Mouse (Mus musculus): ENCODE measurements at regions not wholly inside any gene's neighbourhood (a gene's known extent, or its start where the extent isn't known, plus 50 kb on each side); places are given as distances from the start of the nearest gene placed in this dataset.

DNA sequence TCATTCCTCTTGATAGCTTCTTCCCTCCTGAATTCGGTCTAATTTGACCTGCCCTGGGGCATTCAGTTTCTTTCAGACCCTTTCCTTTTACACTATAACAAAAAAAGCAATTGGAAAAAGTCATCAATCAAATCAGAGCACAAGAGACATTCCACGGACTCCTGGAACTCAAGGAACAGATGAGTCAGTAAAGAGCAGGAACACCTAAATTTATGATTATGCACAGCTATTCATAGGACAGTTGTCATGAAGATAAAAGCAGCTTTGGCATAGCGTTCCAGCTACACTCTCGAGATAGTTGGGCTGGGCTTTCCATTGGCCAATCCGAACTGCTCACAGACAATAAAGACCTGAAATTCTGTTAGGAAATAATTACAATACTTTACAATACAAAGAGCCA, 2348.4 kb upstream of the Gm7489 start:
- DNase-seq (ENCODE audit: extremely low read depth, insufficient read length, low spot score) = no peak

DNA sequence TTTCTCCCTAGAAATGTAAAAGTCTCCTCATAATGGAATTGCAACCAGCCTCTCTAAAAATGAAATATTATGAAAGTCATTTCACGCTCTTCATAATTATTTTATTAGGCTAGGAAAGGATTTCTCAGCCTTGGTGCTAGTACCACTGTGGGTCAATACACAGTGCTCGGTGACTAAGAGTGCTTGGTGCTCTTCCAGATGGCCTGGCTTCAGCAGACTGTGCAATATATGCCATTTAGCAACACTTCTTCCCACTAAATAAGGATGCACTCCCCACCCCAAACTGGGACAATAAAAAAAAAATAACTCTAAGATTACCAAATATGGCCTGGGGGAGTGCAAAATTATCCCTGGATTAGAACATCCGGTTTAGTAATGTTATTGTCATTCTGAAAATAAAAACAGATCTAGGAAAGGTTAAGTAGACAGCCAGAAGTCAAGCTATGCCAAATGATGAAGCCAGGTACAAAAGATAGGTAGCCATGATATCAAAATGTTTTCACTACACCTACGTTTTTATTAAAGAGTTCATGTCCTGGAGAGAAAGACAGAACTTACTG, 2333.4 kb upstream of the Gm7489 start:
- no peak for DNase-seq (ENCODE audit: extremely low read depth, insufficient read length, low spot score)

DNA sequence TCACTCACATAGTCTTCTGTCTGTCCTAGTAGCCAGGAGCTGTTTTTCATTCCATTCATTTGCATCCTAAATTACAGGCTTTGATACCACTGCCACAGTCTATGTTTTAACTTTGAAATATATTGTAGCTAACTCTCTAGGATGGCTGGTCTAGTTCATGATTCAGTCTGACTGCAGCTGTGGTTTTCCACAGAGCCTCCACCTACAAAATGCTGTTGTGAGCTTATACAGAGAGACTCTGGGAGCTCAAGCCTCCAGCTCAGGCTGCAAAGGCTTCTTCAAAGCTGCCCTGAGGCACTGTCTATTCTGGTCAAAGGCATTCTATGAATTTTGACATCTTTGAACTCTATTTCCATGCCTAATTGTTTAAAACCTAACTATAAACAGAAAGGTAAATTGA, 2326.5 kb upstream of the Gm7489 start:
- DNase-seq (ENCODE audit: extremely low read depth, insufficient read length, low spot score) = no peak

GRCm38 (mm10) chr15:51565543-51565942, 2319.2 kb upstream of the Gm7489 start:
- no peak for DNase-seq (ENCODE audit: extremely low read depth, insufficient read length, low spot score)

- no peak for DNase-seq (ENCODE audit: extremely low read depth, insufficient read length, low spot score)
Observed at GRCm38 (mm10) chr15:51570631-51571030, 2314.1 kb upstream of the Gm7489 start.

DNA sequence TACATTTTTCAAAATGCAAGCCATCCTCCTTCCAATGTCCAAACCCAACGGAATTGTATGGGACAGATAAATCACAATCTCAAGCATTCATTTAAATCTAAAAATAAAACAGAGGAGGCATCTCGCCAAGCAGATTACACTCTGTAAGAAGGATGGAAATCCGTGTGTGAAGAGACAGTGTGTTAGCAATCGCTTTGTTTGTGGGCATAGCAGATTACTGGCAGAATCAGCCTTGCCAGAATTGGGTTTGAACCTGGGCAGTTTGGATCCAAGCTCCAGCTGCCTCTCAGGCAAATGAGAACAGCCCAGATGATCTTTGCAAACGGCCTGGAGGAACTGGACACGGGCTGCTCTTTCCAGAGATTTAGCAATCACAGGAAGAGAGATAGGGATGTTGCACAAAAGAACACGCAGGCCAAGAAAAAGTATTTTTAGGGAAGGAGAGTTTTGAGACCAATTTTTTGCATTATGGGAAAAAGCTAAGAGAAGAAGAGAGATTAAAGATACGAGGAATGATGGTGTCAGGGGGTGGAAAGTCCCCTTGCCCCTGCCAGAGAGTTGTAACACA, 2310.1 kb upstream of the Gm7489 start:
- DNase-seq (ENCODE audit: extremely low read depth, insufficient read length, low spot score) = no peak

DNA sequence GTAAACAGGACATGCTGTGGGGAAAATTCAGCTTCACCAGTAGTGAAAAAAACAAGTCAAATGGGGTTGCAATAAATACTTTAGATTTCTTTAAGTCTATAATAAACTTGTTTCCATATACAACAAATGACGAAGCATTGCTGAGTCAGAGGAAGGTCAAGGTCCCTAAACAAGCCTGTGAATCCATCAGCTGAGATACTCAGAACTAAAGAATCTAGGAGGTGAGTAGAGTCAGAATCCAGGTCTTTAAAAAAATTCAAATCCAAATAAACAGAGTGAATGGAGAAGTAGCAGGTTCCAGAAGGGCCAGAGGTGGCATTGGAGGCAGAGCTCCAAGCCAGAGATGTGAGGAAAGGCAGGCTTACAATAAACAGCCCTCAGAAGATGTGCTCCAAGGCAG, 2301.1 kb upstream of the Gm7489 start:
- no peak for DNase-seq (ENCODE audit: extremely low read depth, insufficient read length, low spot score)

DNA sequence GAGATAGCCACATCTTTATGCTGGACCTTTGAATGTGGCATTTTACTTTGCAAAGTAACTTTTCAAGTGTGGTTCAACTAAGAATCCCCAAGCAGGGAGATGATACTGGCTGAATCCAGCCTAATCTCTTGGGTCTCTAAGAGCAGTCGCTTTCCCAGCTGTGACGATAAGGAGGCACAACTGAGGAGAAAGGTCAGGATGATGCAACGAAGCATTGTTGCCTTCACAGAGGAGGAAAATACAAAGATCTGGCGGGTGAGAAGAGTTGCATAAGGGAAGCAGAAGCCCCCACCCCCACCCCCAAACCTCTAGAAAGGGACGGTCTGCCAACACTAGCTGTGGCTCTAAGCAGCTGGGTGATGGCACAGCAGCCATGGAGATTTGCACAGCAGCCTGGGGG, 2298.6 kb upstream of the Gm7489 start:
- no peak for DNase-seq (ENCODE audit: extremely low read depth, insufficient read length, low spot score)

GRCm38 (mm10) chr15:51591406-51592068, 2293.2 kb upstream of the Gm7489 start:
- DNase-seq (ENCODE audit: extremely low read depth, insufficient read length, low spot score) = peak; percentile 46

GRCm38 (mm10) chr15:51592069-51592435, 2292.7 kb upstream of the Gm7489 start:
- peak; percentile 61 for DNase-seq (ENCODE audit: extremely low read depth, insufficient read length, low spot score)

GRCm38 (mm10) chr15:51592511-51593498, 2291.9 kb upstream of the Gm7489 start:
- DNase-seq (ENCODE audit: extremely low read depth, insufficient read length, low spot score) = peak; percentile 63

- DNase-seq (ENCODE audit: extremely low read depth, insufficient read length, low spot score) = no peak
Observed at GRCm38 (mm10) chr15:51594060-51594459, 2290.6 kb upstream of the Gm7489 start.

GRCm38 (mm10) chr15:51595655-51596054, 2289.1 kb upstream of the Gm7489 start:
- DNase-seq (ENCODE audit: extremely low read depth, insufficient read length, low spot score) = peak; percentile 13

- DNase-seq (ENCODE audit: extremely low read depth, insufficient read length, low spot score) = no peak
Observed at GRCm38 (mm10) chr15:51597841-51598240, 2286.9 kb upstream of the Gm7489 start.

- DNase-seq (ENCODE audit: extremely low read depth, insufficient read length, low spot score) = no peak
Observed at GRCm38 (mm10) chr15:51601128-51601855, 2283.4 kb upstream of the Gm7489 start.

- DNase-seq (ENCODE audit: extremely low read depth, insufficient read length, low spot score) = peak; percentile 7
Observed at GRCm38 (mm10) chr15:51621455-51621854, 2263.3 kb upstream of the Gm7489 start.

DNA sequence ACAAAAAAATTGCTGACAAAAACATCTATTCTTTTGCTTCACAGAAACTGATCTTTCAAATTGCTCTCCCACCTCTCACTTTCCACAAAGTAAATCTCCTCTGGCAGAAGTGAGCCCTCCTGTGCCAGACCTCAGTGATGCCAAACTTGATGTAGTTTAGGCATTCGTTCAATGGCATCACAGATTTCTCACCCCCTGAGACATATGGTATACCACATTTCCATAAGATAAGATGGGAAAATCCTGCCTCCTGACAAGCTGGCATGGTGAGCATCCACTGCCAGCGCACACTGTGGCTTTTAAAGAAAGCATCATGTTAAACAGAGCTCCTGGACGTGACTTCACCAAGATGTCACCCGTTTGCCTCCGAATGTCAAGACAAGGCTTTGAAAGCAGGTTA, 2257.2 kb upstream of the Gm7489 start:
- DNase-seq (ENCODE audit: extremely low read depth, insufficient read length, low spot score) = no peak

DNA sequence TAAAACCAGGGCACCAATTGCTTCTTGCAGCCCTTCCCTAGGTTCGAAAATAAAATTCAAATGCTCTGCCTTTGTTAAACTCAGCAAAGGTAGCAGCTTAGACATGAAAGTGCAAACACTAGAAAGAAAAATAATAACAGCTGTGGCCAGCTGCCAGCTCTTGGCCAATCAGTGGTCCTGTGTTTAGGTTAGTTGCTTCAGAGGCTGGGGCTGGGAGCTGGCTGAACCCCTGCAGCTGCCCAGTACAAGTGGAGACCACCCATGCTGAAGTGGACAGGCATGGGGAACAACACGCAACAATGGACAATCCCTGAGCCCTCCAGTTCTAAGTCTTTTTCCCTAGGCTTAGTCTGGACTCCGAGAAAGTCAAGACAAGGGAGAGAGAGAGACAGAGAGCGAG, 2256.2 kb upstream of the Gm7489 start:
- peak; percentile 16 for DNase-seq (ENCODE audit: extremely low read depth, insufficient read length, low spot score)

DNA sequence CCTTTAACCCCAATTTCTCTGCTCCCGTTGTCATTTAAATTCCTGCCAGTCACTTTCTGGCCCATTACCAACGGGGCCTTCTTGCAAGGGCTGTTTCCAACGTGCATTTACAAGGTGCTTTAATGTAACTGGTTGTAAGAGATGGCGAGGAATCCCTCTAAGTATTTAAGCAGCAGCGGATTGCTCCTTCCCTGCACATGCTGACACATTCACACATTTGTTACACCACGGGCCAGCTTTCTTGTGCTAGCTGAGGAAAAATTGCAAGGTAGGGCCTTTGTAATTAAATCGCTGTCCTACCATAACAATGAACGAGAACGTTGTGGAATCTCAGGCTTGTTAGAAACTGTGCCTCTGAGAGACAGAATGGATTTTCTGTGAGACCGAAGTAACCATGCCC, 2252.8 kb upstream of the Gm7489 start:
- DNase-seq (ENCODE audit: extremely low read depth, insufficient read length, low spot score) = no peak

DNA sequence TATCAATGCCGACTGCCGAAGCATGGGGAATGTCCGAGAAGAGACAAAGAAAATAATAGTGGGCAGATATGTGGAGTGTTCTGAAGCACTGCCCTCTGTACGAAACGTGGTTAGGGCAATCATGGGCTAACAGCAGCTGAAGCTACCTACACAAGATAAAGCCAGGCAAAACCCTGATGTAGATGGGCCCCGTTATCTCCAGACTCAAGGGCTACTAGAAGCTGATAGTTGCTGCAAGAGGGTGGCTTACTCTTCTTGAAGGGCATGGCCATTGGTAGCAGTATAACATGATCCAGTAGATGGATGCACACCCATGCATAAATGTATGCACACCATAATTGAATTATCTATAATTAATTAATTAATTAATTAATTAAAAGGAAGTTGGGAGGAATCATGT, 2251.6 kb upstream of the Gm7489 start:
- DNase-seq (ENCODE audit: extremely low read depth, insufficient read length, low spot score) = no peak

GRCm38 (mm10) chr15:51634726-51635125, 2250.0 kb upstream of the Gm7489 start:
- DNase-seq (ENCODE audit: extremely low read depth, insufficient read length, low spot score) = no peak

Measured in 3134 (cell line).